Mouse (Mus musculus) liver, adult 2 months (tissue): Measurements from ENCODE around the gene Pnliprp2. TPM values are rescaled to one million over a fixed set of nuclear protein-coding genes. Genes with fewer than 3 reads are reported as not detected.
A peak's percentile ranks its signal among the peaks of the same experiment; 100 is the strongest.

Experiments used
- DNase-seq: peaks from one replicate; pipeline ENCODE4 v3.0.0-alpha.2; 2011; ENCODE audit warnings: low read depth, low spot score; ENCODE audit errors: extremely low read depth
- H3K27ac ChIP-seq: fragments of 200-500 bp; replicated peaks from 2 replicates; pipeline ENCODE4 v1.5.1; 2012; ENCODE audit warnings: low read depth, mild to moderate bottlenecking, control low read depth, inconsistent platforms, low read length; ENCODE audit not compliant: insufficient read depth
- H3K27me3 ChIP-seq: fragments of 200-500 bp; 2 replicates; pipeline ENCODE4 v1.6.1; 2012; ENCODE audit warnings: mild to moderate bottlenecking, moderate library complexity, low read length, inconsistent platforms; ENCODE audit not compliant: control insufficient read depth, insufficient read depth
- H3K36me3 ChIP-seq: fragments of 200-500 bp; 2 replicates; pipeline ENCODE4 v1.6.1; 2012; ENCODE audit warnings: low read length, inconsistent platforms; ENCODE audit not compliant: control insufficient read depth, insufficient read depth
- H3K4me1 ChIP-seq: fragments of 200-500 bp; 2 replicates; pipeline ENCODE4 v1.6.1; 2011; ENCODE audit warnings: low read length; ENCODE audit not compliant: control insufficient read depth, insufficient read depth
- H3K4me3 ChIP-seq: fragments of 200-500 bp; 2 replicates; pipeline ENCODE4 v1.5.1; 2011; ENCODE audit warnings: low read depth, mild to moderate bottlenecking, control low read depth, low read length, moderate library complexity; ENCODE audit not compliant: insufficient read depth
- H3K79me2 ChIP-seq: fragments of 200-500 bp; 2 replicates; pipeline ENCODE4 v1.6.1; 2012; ENCODE audit warnings: inconsistent platforms, mild to moderate bottlenecking, low read length, moderate library complexity; ENCODE audit not compliant: control insufficient read depth, insufficient read depth
- H3K9ac ChIP-seq: fragments of 200-500 bp; 2 replicates; pipeline ENCODE4 v1.6.1; 2012; ENCODE audit warnings: low read depth, mild to moderate bottlenecking, control low read depth, inconsistent platforms, low read length
- CTCF ChIP-seq: fragments of 200-500 bp; IDR thresholded peaks from 2 replicates; pipeline ENCODE4 v1.5.1; 2011; ENCODE audit warnings: low read depth, low read length, control low read depth
- POLR2A ChIP-seq: fragments of 200-500 bp; IDR thresholded peaks from 2 replicates; pipeline ENCODE4 v1.6.1; 2011; ENCODE audit warnings: low read length, control low read depth; ENCODE audit not compliant: insufficient read depth; ENCODE audit errors: extremely low read depth
- WGBS: fragments of 180-500 bp; shearing (Covaris S2); methylation state at CpG from one replicate; pipeline ENCODE4 v1.1.7; 2018; 5-methylcytosine and 5-hydroxymethylcytosine counted together
- polyA plus RNA-seq: library from polyadenylated mRNA; depleted of rRNA; stranded (reverse); fragments of >200 nt; gene quantifications from 2 replicates; pipeline ENCODE4 v1.2.3, GENCODE M21; 2012
- total RNA-seq: library from RNA; depleted of rRNA; stranded (reverse); fragments of >200 nt; gene quantifications from 2 replicates; pipeline ENCODE4 v1.2.3, GENCODE M21; 2014

Gene Pnliprp2
- total and polyA plus RNA-seq, 2 experiments = 7.8 TPM; not detected in 1

DNA sequence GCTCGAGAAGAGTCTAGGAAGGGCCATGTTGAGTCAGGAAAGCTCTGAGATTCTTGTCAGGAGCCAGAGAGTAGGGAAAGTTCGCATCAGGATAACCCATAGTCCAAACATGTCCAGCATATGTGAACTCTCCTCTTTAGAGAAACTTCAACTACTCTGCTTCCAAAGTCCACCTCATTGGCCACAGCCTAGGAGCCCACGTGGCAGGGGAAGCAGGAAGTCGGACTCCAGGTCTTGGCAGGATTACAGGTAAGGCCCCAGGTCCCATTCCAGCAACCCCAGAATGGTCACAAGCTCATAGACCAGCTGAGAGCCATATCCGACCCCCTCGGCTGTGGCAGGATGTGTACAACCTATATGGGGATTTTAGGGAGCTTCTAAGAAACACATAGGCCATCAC is 26.3 kb upstream of the Pnliprp2 start:
- Histone ChIP-seq H3K4me3 (no peak overlapping the region), H3K27me3 (no peaks in the 10 kb centered on the region), H3K79me2 (no peaks in the 10 kb centered on the region), H3K4me1 (peaks cover 5% of the 10 kb centered on the region; the same call in 1 of the 2 replicates), H3K27ac (no peak overlapping the region), H3K9ac (no peak overlapping the region), H3K36me3 (no peaks in the 10 kb centered on the region)
- no peak for DNase-seq
- TF ChIP-seq POLR2A = no peak
- TF ChIP-seq CTCF = no peak
- WGBS = 53% methylated on average over 6 of the region's 6 CpGs

DNA sequence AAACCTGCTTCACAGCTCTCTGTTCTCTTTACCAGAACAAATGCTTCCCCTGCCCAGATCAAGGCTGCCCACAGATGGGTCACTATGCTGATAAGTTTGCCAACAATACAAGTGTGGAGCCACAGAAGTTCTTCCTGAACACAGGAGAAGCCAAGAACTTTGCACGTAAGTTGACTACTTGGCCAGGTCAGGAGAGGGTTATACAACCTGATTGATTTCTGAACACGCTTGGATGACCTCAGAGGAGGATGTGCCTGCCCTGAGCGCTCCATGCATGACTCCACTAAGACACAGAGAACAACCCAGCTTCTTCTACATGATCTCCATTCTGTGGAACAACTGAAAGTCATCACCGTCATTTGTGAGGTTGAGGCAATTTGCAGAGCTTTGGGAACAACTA is 21.4 kb upstream of the Pnliprp2 start:
- Histone ChIP-seq H3K9ac (no peak overlapping the region), H3K79me2 (no peaks in the 10 kb centered on the region), H3K27ac (no peak overlapping the region), H3K4me1 (peaks cover 2% of the 10 kb centered on the region; the same call in 1 of the 2 replicates), H3K4me3 (no peak overlapping the region), H3K27me3 (no peaks in the 10 kb centered on the region), H3K36me3 (no peaks in the 10 kb centered on the region)
- WGBS = 40% methylated on average over 4 of the region's 4 CpGs
- peak; percentile 60 for DNase-seq
- TF ChIP-seq CTCF (no peak), POLR2A (no peak)

- Histone ChIP-seq H3K4me3 (no peak overlapping the region), H3K9ac (no peak overlapping the region), H3K27me3 (no peaks in the 10 kb centered on the region), H3K4me1 (peaks cover 2% of the 10 kb centered on the region; the same call in 1 of the 2 replicates), H3K27ac (no peak overlapping the region), H3K36me3 (no peaks in the 10 kb centered on the region), H3K79me2 (no peaks in the 10 kb centered on the region)
- 83% methylated on average over 6 of the region's 6 CpGs for WGBS
- TF ChIP-seq POLR2A (no peak), CTCF (no peak)
- DNase-seq = no peak
Measured at GRCm38 (mm10) chr19:58741036-58741435, 18.5 kb upstream of the Pnliprp2 start.

DNA sequence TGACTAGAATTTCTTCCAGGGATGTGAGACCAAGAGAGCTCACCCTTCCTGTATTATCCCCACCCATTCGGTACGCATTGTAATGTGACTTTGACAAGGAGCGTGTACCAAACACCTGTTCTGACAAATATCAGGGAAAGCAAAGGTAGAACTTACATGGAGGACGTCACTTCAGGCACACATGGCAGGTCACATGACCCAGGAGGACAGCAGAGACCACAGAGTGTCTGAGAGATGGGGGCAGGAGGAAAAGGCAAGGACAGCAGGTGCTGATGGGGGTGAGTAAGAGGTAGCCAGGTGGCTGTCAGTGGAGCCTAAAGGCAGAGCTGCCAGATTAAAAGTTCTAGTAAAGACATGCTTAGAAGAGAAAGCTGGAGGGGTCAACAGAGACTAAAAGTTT is 16.8 kb upstream of the Pnliprp2 start:
- H3K4me3 ChIP-seq = no peak overlapping the region
- WGBS = 89% methylated on average over 4 of the region's 4 CpGs
- H3K36me3 ChIP-seq = no peaks in the 10 kb centered on the region
- peaks cover 2% of the 10 kb centered on the region; the same call in 1 of the 2 replicates for H3K4me1 ChIP-seq
- no peak for DNase-seq
- TF ChIP-seq CTCF = no peak
- no peak for TF ChIP-seq POLR2A
- H3K27me3 ChIP-seq = no peaks in the 10 kb centered on the region
- H3K79me2 ChIP-seq = no peaks in the 10 kb centered on the region
- H3K27ac ChIP-seq = no peak overlapping the region
- no peak overlapping the region for H3K9ac ChIP-seq

- Histone ChIP-seq H3K4me3 (no peak overlapping the region), H3K36me3 (no peaks in the 10 kb centered on the region), H3K9ac (no peak overlapping the region), H3K79me2 (no peaks in the 10 kb centered on the region), H3K27ac (no peak overlapping the region), H3K4me1 (no peaks in the 10 kb centered on the region), H3K27me3 (no peaks in the 10 kb centered on the region)
- TF ChIP-seq CTCF = no peak
- no peak for TF ChIP-seq POLR2A
- no peak for DNase-seq
- WGBS = 79% methylated on average over 4 of the region's 4 CpGs
Measured at GRCm38 (mm10) chr19:58743736-58744135, 15.8 kb upstream of the Pnliprp2 start.

DNA sequence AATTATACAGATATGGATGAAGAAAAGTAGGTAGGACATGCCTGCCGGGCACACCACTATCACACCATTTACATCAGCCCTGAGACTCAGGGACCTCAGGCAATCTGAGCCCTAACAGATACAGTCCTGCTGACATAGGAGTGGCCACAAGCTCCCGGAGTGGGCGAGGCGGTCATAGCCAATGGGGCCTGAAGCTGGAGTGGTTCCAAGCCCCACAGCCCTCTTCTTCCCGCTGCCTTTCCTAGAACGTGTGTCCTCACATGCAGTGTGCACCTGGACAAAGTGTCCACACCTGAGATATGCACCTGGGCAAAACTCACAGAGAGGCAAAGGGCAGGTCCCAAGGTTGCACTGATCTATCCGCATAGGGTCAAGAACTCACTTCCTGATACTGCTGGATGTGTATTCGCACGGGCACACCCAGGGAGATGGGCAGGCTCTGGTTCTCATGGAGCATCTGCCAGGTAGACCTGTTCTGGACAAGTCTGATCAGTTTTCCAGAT is 12.0 kb upstream of the Pnliprp2 start:
- H3K4me1 ChIP-seq = no peaks in the 10 kb centered on the region
- H3K79me2 ChIP-seq = no peaks in the 10 kb centered on the region
- no peak for DNase-seq
- no peaks in the 10 kb centered on the region for H3K27me3 ChIP-seq
- H3K27ac ChIP-seq = no peak overlapping the region
- H3K9ac ChIP-seq = no peak overlapping the region
- no peaks in the 10 kb centered on the region for H3K36me3 ChIP-seq
- TF ChIP-seq CTCF = no peak
- no peak for TF ChIP-seq POLR2A
- no peak overlapping the region for H3K4me3 ChIP-seq
- WGBS = 82% methylated on average over 9 of the region's 9 CpGs
